Mouse (Mus musculus) heart, adult 9 months (tissue): Measurements from ENCODE around the gene Tle6.
"Not testable (repeated sequence)": the region's sequence is repeated elsewhere in the genome, so short reads cannot be mapped to it uniquely, and the experiment has no call there.

Source experiments
- DNase-seq, 2 experiments: peaks; one replicate each; pipeline ENCODE4 v3.0.0; 2022; ENCODE audit warnings: low spot score in 2 of 2

Gene Tle6

GRCm38 (mm10) chr10:81600738-81601203, at the start of gene Tle6:
Gene Tle6, minus strand, starts transcription at chr10:81601073.
- DNase-seq: peak; percentile 93 to 94

GRCm38 (mm10) chr10:81648803-81649775, 48.2 kb upstream of the Tle6 start, which contains the start of gene Gm10778:
Gene Gm10778, plus strand, starts transcription at chr10:81649059.
- DNase-seq: peak; percentile 87 to 89

- DNase-seq: no peak
These were observed 45.2 kb upstream of the Tle6 start for GRCm38 (mm10) chr10:81646015-81646555.

- DNase-seq: no peak
These were observed 44.5 kb upstream of the Tle6 start for GRCm38 (mm10) chr10:81645391-81645790.

- DNase-seq: no peak
These were observed 43.8 kb upstream of the Tle6 start for GRCm38 (mm10) chr10:81644716-81645115.

- no peak for DNase-seq
These were observed 43.3 kb upstream of the Tle6 start for GRCm38 (mm10) chr10:81644162-81644561.

- DNase-seq: peak; percentile 95 to 96
These were observed 42.7 kb upstream of the Tle6 start for GRCm38 (mm10) chr10:81643449-81644055.

GRCm38 (mm10) chr10:81642648-81643448, 42.0 kb upstream of the Tle6 start:
- no peak for DNase-seq

GRCm38 (mm10) chr10:81641978-81642647, 41.2 kb upstream of the Tle6 start:
- DNase-seq: no peak

GRCm38 (mm10) chr10:81641566-81641965, 40.7 kb upstream of the Tle6 start:
- DNase-seq: no peak

GRCm38 (mm10) chr10:81640825-81641224, 40.0 kb upstream of the Tle6 start:
- not testable (repeated sequence) for DNase-seq

- DNase-seq: no peak
These were observed 37.2 kb upstream of the Tle6 start for GRCm38 (mm10) chr10:81638101-81638500.

- DNase-seq: no peak
These were observed 35.5 kb upstream of the Tle6 start for GRCm38 (mm10) chr10:81636338-81636737.

GRCm38 (mm10) chr10:81633253-81634099, 32.6 kb upstream of the Tle6 start:
- peak; percentile 68 to 73 for DNase-seq

GRCm38 (mm10) chr10:81628390-81628789, 27.5 kb upstream of the Tle6 start, which contains the start of gene Ankrd24:
Gene Ankrd24, plus strand, starts transcription at chr10:81628540.
- DNase-seq: no peak

- DNase-seq: no peak
These were observed 27.0 kb upstream of the Tle6 start for GRCm38 (mm10) chr10:81627836-81628220.

- DNase-seq: peak; percentile 92 to 93
These were observed 26.3 kb upstream of the Tle6 start, which contains the start of gene Sirt6 for GRCm38 (mm10) chr10:81626994-81627835. Gene Sirt6, minus strand, starts transcription at chr10:81627797.

GRCm38 (mm10) chr10:81626101-81626993, 25.5 kb upstream of the Tle6 start:
- DNase-seq: peak in 1 of 2 experiments; percentile 20
